Mouse (Mus musculus): ENCODE measurements around the gene Dtx3. TPM values are rescaled to one million over a fixed set of nuclear protein-coding genes. Genes with fewer than 3 reads are reported as not detected.

Gene Dtx3
- polyA plus RNA-seq, 1 experiment from 2014 or later: 130 TPM

- H3K4me1 ChIP-seq (ENCODE audit: control insufficient read depth, insufficient read depth, low read length): peaks cover 33% of the 10 kb centered on the region
- 32% methylated on average over 14 of the region's 14 CpGs for WGBS
These were observed 4.9 kb downstream of the Dtx3 start for GRCm38 (mm10) chr10:127190398-127191190.

GRCm38 (mm10) chr10:127189651-127190381 lies 5.7 kb downstream of the Dtx3 start, which contains the start of gene Arhgef25:
Arhgef25 (minus strand) TSS chr10:127190083.
- WGBS: under 1% methylated on average over 34 of the region's 35 CpGs
- peak; percentile 22; the same call in 1 of the 2 replicates for ATAC-seq (ENCODE audit: low FRiP score)
- peaks cover 7% of the 10 kb centered on the region; the same call in 1 of the 2 replicates for H3K36me3 ChIP-seq (ENCODE audit: control insufficient read depth, insufficient read depth, low read length)
- peak; percentile 95 for DNase-seq (ENCODE audit: low spot score, missing footprints)
- peaks cover 30% of the 10 kb centered on the region for H3K4me1 ChIP-seq (ENCODE audit: control insufficient read depth, insufficient read depth, low read length)
- no peaks in the 10 kb centered on the region for H3K9me3 ChIP-seq (ENCODE audit: control insufficient read depth, low read length)
- H3K27ac ChIP-seq (ENCODE audit: low read depth, low read length): peak within 1 kb of the TSS; percentile 60
- peak within 1 kb of the TSS; percentile 92 for H3K4me2 ChIP-seq
- H3K27me3 ChIP-seq (ENCODE audit: control insufficient read depth, insufficient read depth, low read length): no peaks in the 10 kb centered on the region
- H3K9ac ChIP-seq (ENCODE audit: low read length): peak within 1 kb of the TSS; percentile 81
- H3K4me3 ChIP-seq (ENCODE audit: low read depth, low read length): peak within 1 kb of the TSS; percentile 72

More at GRCm38 (mm10) chr10:127190398-127191190, 4.9 kb downstream of the Dtx3 start:
- H3K4me3 ChIP-seq (ENCODE audit: low read depth, low read length): peak overlapping the region; percentile 72; the same call in 1 of the 2 replicates
- no peaks in the 10 kb centered on the region for H3K27me3 ChIP-seq (ENCODE audit: control insufficient read depth, insufficient read depth, low read length)
- peak overlapping the region; percentile 81; the same call in 1 of the 2 replicates for H3K9ac ChIP-seq (ENCODE audit: low read length)
- H3K4me2 ChIP-seq: peak overlapping the region; percentile 92
- DNase-seq (ENCODE audit: low spot score, missing footprints) (peak; percentile 85), ATAC-seq (ENCODE audit: low FRiP score) (no peak)
- peaks cover 7% of the 10 kb centered on the region; the same call in 1 of the 2 replicates for H3K36me3 ChIP-seq (ENCODE audit: control insufficient read depth, insufficient read depth, low read length)
- H3K27ac ChIP-seq (ENCODE audit: low read depth, low read length): 0 out of 2 replicates have a peak overlapping the region, but pooled peaks have one; percentile 20
- no peaks in the 10 kb centered on the region for H3K9me3 ChIP-seq (ENCODE audit: control insufficient read depth, low read length)

GRCm38 (mm10) chr10:127189116-127189650 lies 6.3 kb downstream of the Dtx3 start:
- Histone ChIP-seq H3K4me2 (peak overlapping the region; percentile 92), H3K9ac (ENCODE audit: low read length) (peak overlapping the region; percentile 81), H3K27me3 (ENCODE audit: control insufficient read depth, insufficient read depth, low read length) (no peaks in the 10 kb centered on the region), H3K36me3 (ENCODE audit: control insufficient read depth, insufficient read depth, low read length) (peaks cover 7% of the 10 kb centered on the region; the same call in 1 of the 2 replicates), H3K27ac (ENCODE audit: low read depth, low read length) (peak overlapping the region; percentile 50), H3K9me3 (ENCODE audit: control insufficient read depth, low read length) (no peaks in the 10 kb centered on the region), H3K4me3 (ENCODE audit: low read depth, low read length) (peak overlapping the region; percentile 72), H3K4me1 (ENCODE audit: control insufficient read depth, insufficient read depth, low read length) (peaks cover 24% of the 10 kb centered on the region)
- ATAC-seq (ENCODE audit: low FRiP score): peak; percentile 10
- peak; percentile 95 for DNase-seq (ENCODE audit: low spot score, missing footprints)
- WGBS: under 1% methylated on average over 26 of the region's 26 CpGs

GRCm38 (mm10) chr10:127188465-127189115 lies 6.9 kb downstream of the Dtx3 start:
- Histone ChIP-seq H3K9me3 (ENCODE audit: control insufficient read depth, low read length) (no peaks in the 10 kb centered on the region), H3K9ac (ENCODE audit: low read length) (peak overlapping the region; percentile 81), H3K4me1 (ENCODE audit: control insufficient read depth, insufficient read depth, low read length) (peaks cover 24% of the 10 kb centered on the region), H3K27ac (ENCODE audit: low read depth, low read length) (peak overlapping the region; percentile 50), H3K27me3 (ENCODE audit: control insufficient read depth, insufficient read depth, low read length) (no peaks in the 10 kb centered on the region; the same call in 1 of the 2 replicates), H3K4me3 (ENCODE audit: low read depth, low read length) (peak overlapping the region; percentile 72), H3K36me3 (ENCODE audit: control insufficient read depth, insufficient read depth, low read length) (peaks cover 7% of the 10 kb centered on the region; the same call in 1 of the 2 replicates), H3K4me2 (peak overlapping the region; percentile 92)
- ATAC-seq (ENCODE audit: low FRiP score) (peak; percentile 89), DNase-seq (ENCODE audit: low spot score, missing footprints) (peak; percentile 98)
- WGBS: 0% methylated on average over 40 of the region's 46 CpGs

GRCm38 (mm10) chr10:127188079-127188453 lies 7.5 kb downstream of the Dtx3 start:
- Histone ChIP-seq H3K4me3 (ENCODE audit: low read depth, low read length) (peak overlapping the region; percentile 72), H3K9ac (ENCODE audit: low read length) (peak overlapping the region; percentile 81), H3K27me3 (ENCODE audit: control insufficient read depth, insufficient read depth, low read length) (no peaks in the 10 kb centered on the region; the same call in 1 of the 2 replicates), H3K4me2 (peak overlapping the region; percentile 92), H3K36me3 (ENCODE audit: control insufficient read depth, insufficient read depth, low read length) (peaks cover 7% of the 10 kb centered on the region; the same call in 1 of the 2 replicates), H3K27ac (ENCODE audit: low read depth, low read length) (peak overlapping the region; percentile 50), H3K4me1 (ENCODE audit: control insufficient read depth, insufficient read depth, low read length) (peaks cover 24% of the 10 kb centered on the region), H3K9me3 (ENCODE audit: control insufficient read depth, low read length) (no peaks in the 10 kb centered on the region)
- peak; percentile 87 for DNase-seq (ENCODE audit: low spot score, missing footprints)
- ATAC-seq (ENCODE audit: low FRiP score): peak; percentile 8; the same call in 1 of the 2 replicates
- WGBS: 3% methylated on average over 16 of the region's 21 CpGs

- ATAC-seq (ENCODE audit: low FRiP score) (no peak), DNase-seq (ENCODE audit: low spot score, missing footprints) (peak; percentile 88)
- Histone ChIP-seq H3K27me3 (ENCODE audit: control insufficient read depth, insufficient read depth, low read length) (no peaks in the 10 kb centered on the region; the same call in 1 of the 2 replicates), H3K36me3 (ENCODE audit: control insufficient read depth, insufficient read depth, low read length) (peaks cover 7% of the 10 kb centered on the region; the same call in 1 of the 2 replicates), H3K4me2 (peak overlapping the region; percentile 92), H3K27ac (ENCODE audit: low read depth, low read length) (no peak overlapping the region), H3K9ac (ENCODE audit: low read length) (peak overlapping the region; percentile 81), H3K9me3 (ENCODE audit: control insufficient read depth, low read length) (no peaks in the 10 kb centered on the region), H3K4me3 (ENCODE audit: low read depth, low read length) (peak overlapping the region; percentile 72), H3K4me1 (ENCODE audit: control insufficient read depth, insufficient read depth, low read length) (peaks cover 24% of the 10 kb centered on the region)
- WGBS: 55% methylated on average over 10 of the region's 10 CpGs
These were observed 8.0 kb downstream of the Dtx3 start for GRCm38 (mm10) chr10:127187371-127188078.

- Histone ChIP-seq H3K9me3 (ENCODE audit: control insufficient read depth, low read length) (no peaks in the 10 kb centered on the region), H3K4me2 (no peak overlapping the region; the same call in 1 of the 2 replicates), H3K4me1 (ENCODE audit: control insufficient read depth, insufficient read depth, low read length) (peaks cover 24% of the 10 kb centered on the region), H3K27ac (ENCODE audit: low read depth, low read length) (no peak overlapping the region), H3K27me3 (ENCODE audit: control insufficient read depth, insufficient read depth, low read length) (no peaks in the 10 kb centered on the region; the same call in 1 of the 2 replicates), H3K9ac (ENCODE audit: low read length) (no peak overlapping the region), H3K36me3 (ENCODE audit: control insufficient read depth, insufficient read depth, low read length) (peaks cover 7% of the 10 kb centered on the region; the same call in 1 of the 2 replicates), H3K4me3 (ENCODE audit: low read depth, low read length) (no peak overlapping the region)
- ATAC-seq (ENCODE audit: low FRiP score): no peak
- no peak for DNase-seq (ENCODE audit: low spot score, missing footprints)
- 82% methylated on average over 1 of the region's 1 CpGs for WGBS
These were observed 9.1 kb downstream of the Dtx3 start for GRCm38 (mm10) chr10:127186451-127186850.

- ATAC-seq (ENCODE audit: low FRiP score): no peak
- Histone ChIP-seq H3K27ac (ENCODE audit: low read depth, low read length) (no peak overlapping the region), H3K4me1 (ENCODE audit: control insufficient read depth, insufficient read depth, low read length) (peaks cover 21% of the 10 kb centered on the region), H3K4me2 (no peak overlapping the region), H3K27me3 (ENCODE audit: control insufficient read depth, insufficient read depth, low read length) (peaks cover 8% of the 10 kb centered on the region), H3K9ac (ENCODE audit: low read length) (no peak overlapping the region), H3K4me3 (ENCODE audit: low read depth, low read length) (no peak overlapping the region), H3K36me3 (ENCODE audit: control insufficient read depth, insufficient read depth, low read length) (peaks cover 5% of the 10 kb centered on the region; the same call in 1 of the 2 replicates), H3K9me3 (ENCODE audit: control insufficient read depth, low read length) (no peaks in the 10 kb centered on the region)
- WGBS: 86% methylated on average over 15 of the region's 15 CpGs
- no peak for DNase-seq (ENCODE audit: low spot score, missing footprints)
These were observed 10.0 kb downstream of the Dtx3 start for GRCm38 (mm10) chr10:127185506-127185905.
